Mouse (Mus musculus) monocyte, adult 59 days (primary cell): Measurements from ENCODE around the gene Vmn1r155. TPM values are rescaled to one million over a fixed set of nuclear protein-coding genes. Genes with fewer than 3 reads are reported as not detected.

Source experiments
- total RNA-seq, 2 experiments: library from RNA; stranded (reverse); gene quantifications; one replicate each; pipeline ENCODE4 v1.2.4; 2023

The Vmn1r155 gene
- not detected for total RNA-seq

DNA sequence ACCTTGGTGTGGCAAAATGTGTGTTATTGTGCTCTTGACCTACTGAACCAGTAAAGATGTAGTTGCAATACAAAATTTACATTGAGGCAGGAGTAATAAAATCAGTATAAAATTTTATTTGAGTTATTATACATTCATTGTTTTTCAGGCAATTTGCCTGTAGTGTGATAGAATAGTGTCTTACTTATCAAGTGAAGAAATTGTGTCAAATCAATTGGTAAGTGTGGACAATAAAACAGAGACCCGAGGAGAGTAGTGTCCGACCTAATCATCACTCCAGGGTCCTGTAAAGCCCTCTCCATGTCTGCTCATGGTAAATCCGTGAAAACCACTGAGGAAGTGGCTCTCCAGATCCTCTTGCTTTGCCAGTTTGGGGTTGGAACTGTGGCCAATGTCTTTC is at the start of gene Vmn1r155:
Vmn1r155 (plus strand) TSS at position 301 of the 400 bp plus-strand sequence.

DNA sequence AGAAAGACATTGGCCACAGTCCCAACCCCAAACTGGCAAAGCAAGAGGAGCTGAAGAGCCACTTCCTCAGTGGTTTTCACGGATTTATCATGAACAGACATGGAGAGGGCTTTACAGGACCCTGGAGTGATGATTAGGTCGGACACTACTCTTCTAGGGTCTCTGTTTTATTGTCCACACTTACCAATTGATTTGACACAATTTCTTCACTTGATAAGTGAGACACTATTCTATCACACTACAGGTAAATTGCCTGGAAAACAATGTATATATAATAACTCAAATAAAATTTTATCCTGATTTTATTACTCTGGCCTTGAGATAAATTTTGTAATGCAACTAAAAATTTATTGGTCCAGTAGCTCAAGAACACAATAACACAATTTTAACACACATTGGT is 34.4 kb downstream of the Vmn1r155 start, which contains the start of gene Gm8693:
Gm8693 (minus strand) TSS at position 101 of the 400 bp plus-strand sequence.

Other genes starting within 250 kb of the Vmn1r155 start
- gene Vmn1r148, start 244.4 kb upstream of the Vmn1r155 start, total RNA-seq, result not detected
- gene Vmn1r149, start 219.8 kb upstream of the Vmn1r155 start, total RNA-seq, result not detected
- not detected for gene Gm10665, start 193.9 kb upstream of the Vmn1r155 start, total RNA-seq
- gene Vmn1r151, start 158.3 kb upstream of the Vmn1r155 start, total RNA-seq, result not detected
- gene Vmn1r152, start 135.1 kb upstream of the Vmn1r155 start, total RNA-seq, result not detected
- gene Gm8677, start 123.1 kb upstream of the Vmn1r155 start, total RNA-seq, result not detected
- not detected for gene Gm4201, start 92.7 kb upstream of the Vmn1r155 start, total RNA-seq
- not detected for gene Gm4565, start 69.9 kb upstream of the Vmn1r155 start, total RNA-seq
- not detected for gene Gm8693, start 34.3 kb downstream of the Vmn1r155 start, total RNA-seq
- gene Gm4567, start 61.7 kb downstream of the Vmn1r155 start, total RNA-seq, result not detected
- not detected for gene Vmn1r157, start 103.7 kb downstream of the Vmn1r155 start, total RNA-seq
- not detected for gene Vmn1r158, start 132.8 kb downstream of the Vmn1r155 start, total RNA-seq
- not detected for gene Vmn1r159, start 185.6 kb downstream of the Vmn1r155 start, total RNA-seq
- gene Vmn1r160, start 213.2 kb downstream of the Vmn1r155 start, total RNA-seq, result not detected